Mouse (Mus musculus): ENCODE results near the gene Crx.

Crx gene

GRCm38 (mm10) chr7:15864104-15864503 lies 15.7 kb downstream of the Crx start:
- DNase-seq (ENCODE audit: low read depth, low spot score) = no peak

GRCm38 (mm10) chr7:15859657-15860056 lies 20.1 kb downstream of the Crx start:
- no peak for DNase-seq (ENCODE audit: low read depth, low spot score)

GRCm38 (mm10) chr7:15839578-15839977 lies 40.2 kb downstream of the Crx start, which contains the start of gene Obox6:
TSS of gene Obox6 (minus strand) at chr7:15839678.
- no peak for DNase-seq (ENCODE audit: low read depth, low spot score)
